Mouse (Mus musculus) midbrain, postnatal 0 days (tissue): Measurements from ENCODE around the gene Stim1. TPM values are rescaled to one million over a fixed set of nuclear protein-coding genes. Genes with fewer than 3 reads are reported as not detected.

ENCODE experiments used
- ATAC-seq: fragments of 200-750 bp; cut with Nextera tagmentation; 2 replicates; pipeline ENCODE4 v1.8.0; 2017; ENCODE audit warnings: moderate number of reproducible peaks, mild to moderate bottlenecking, moderate TSS enrichment, moderate library complexity; ENCODE audit not compliant: low FRiP score
- DNase-seq: peaks from one replicate; pipeline ENCODE4 v3.0.0-alpha.2; 2015; ENCODE audit warnings: low spot score
- H3K27ac ChIP-seq: fragments of 300-500 bp; sonication (generic); 2 replicates; pipeline ENCODE4 v1.5.1; 2014; ENCODE audit warnings: low read depth, mild to moderate bottlenecking, low read length, mixed read lengths
- H3K27me3 ChIP-seq: fragments of 300-500 bp; sonication (generic); 2 replicates; pipeline ENCODE4 v1.6.1; 2014; ENCODE audit warnings: low read length, control low read depth, mixed read lengths; ENCODE audit not compliant: insufficient read depth
- H3K36me3 ChIP-seq: fragments of 300-500 bp; sonication (generic); 2 replicates; pipeline ENCODE4 v1.6.1; 2014; ENCODE audit warnings: low read length, control low read depth, mixed read lengths; ENCODE audit not compliant: insufficient read depth
- H3K4me1 ChIP-seq: fragments of 300-500 bp; sonication (generic); 2 replicates; pipeline ENCODE4 v1.6.1; 2014; ENCODE audit warnings: mild to moderate bottlenecking, control low read depth, antibody characterized with exemption, low read length, mixed read lengths; ENCODE audit not compliant: insufficient read depth
- H3K4me2 ChIP-seq: fragments of 300-500 bp; sonication (generic); 2 replicates; pipeline ENCODE4 v1.6.1; 2014; ENCODE audit warnings: low read depth, mild to moderate bottlenecking, low read length, mixed read lengths; ENCODE audit not compliant: poor library complexity, severe bottlenecking
- H3K4me3 ChIP-seq: fragments of 300-500 bp; sonication (generic); 2 replicates; pipeline ENCODE4 v1.5.1; 2014; ENCODE audit warnings: low read depth, mild to moderate bottlenecking, low read length, moderate library complexity
- H3K9ac ChIP-seq: fragments of 300-500 bp; sonication (generic); replicated peaks from 2 replicates; pipeline ENCODE4 v1.6.1; 2014; ENCODE audit warnings: mild to moderate bottlenecking, low read length, moderate library complexity, mixed read lengths; ENCODE audit not compliant: poor library complexity, severe bottlenecking
- H3K9me3 ChIP-seq: fragments of 300-500 bp; sonication (generic); 2 replicates; pipeline ENCODE4 v1.6.1; 2016; ENCODE audit warnings: low read length, control low read depth
- CTCF ChIP-seq: IDR thresholded peaks from 2 replicates; pipeline ENCODE4 v1.5.1; 2016; ENCODE audit warnings: antibody characterized with exemption, mild to moderate bottlenecking
- WGBS: fragments of 180-500 bp; shearing (Covaris S2); extraction: QIAGEN DNeasy Blood & Tissue Kit; methylation state at CpG from one replicate; pipeline ENCODE4 v1.1.7; 2014; 5-methylcytosine and 5-hydroxymethylcytosine counted together
- polyA plus RNA-seq: library from polyadenylated mRNA; unstranded; fragments of >200 nt; fragmentation: Nextera tagmentation; extraction: Ambion mirVana; gene quantifications from 2 replicates; pipeline ENCODE4 v1.2.1, GENCODE M21; 2015
- total RNA-seq: library from RNA; depleted of rRNA; stranded (reverse); fragments of >200 nt; gene quantifications from 2 replicates; pipeline ENCODE4 v1.2.3, GENCODE M21; 2014

Gene Stim1
- total and polyA plus RNA-seq, 2 experiments from 2014 or later, result 17.1 to 30.7 TPM

GRCm38 (mm10) chr7:102313535-102313863 lies 45.9 kb downstream of the Stim1 start:
- no peak for ATAC-seq
- no peaks in the 10 kb centered on the region for H3K36me3 ChIP-seq
- 83% methylated on average over 2 of the region's 2 CpGs for WGBS

GRCm38 (mm10) chr7:102314107-102314506 lies 46.5 kb downstream of the Stim1 start:
- no peak for TF ChIP-seq CTCF
- no peak for ATAC-seq
- H3K9me3 ChIP-seq, result no peaks in the 10 kb centered on the region
- H3K4me1 ChIP-seq, result no peaks in the 10 kb centered on the region
- no peak overlapping the region for H3K9ac ChIP-seq
- no peaks in the 10 kb centered on the region for H3K27me3 ChIP-seq
- DNase-seq, result no peak
- WGBS, result 91% methylated on average over 1 of the region's 1 CpGs
- H3K4me3 ChIP-seq, result no peak overlapping the region
- no peak overlapping the region for H3K4me2 ChIP-seq
- no peaks in the 10 kb centered on the region for H3K36me3 ChIP-seq
- H3K27ac ChIP-seq, result no peak overlapping the region

More at GRCm38 (mm10) chr7:102313535-102313863, 45.9 kb downstream of the Stim1 start:
- Histone ChIP-seq H3K9me3 (no peaks in the 10 kb centered on the region), H3K9ac (no peak overlapping the region), H3K4me3 (no peak overlapping the region), H3K4me2 (no peak overlapping the region), H3K4me1 (no peaks in the 10 kb centered on the region), H3K27me3 (no peaks in the 10 kb centered on the region), H3K27ac (no peak overlapping the region)
- DNase-seq, result no peak
- no peak for TF ChIP-seq CTCF

DNA sequence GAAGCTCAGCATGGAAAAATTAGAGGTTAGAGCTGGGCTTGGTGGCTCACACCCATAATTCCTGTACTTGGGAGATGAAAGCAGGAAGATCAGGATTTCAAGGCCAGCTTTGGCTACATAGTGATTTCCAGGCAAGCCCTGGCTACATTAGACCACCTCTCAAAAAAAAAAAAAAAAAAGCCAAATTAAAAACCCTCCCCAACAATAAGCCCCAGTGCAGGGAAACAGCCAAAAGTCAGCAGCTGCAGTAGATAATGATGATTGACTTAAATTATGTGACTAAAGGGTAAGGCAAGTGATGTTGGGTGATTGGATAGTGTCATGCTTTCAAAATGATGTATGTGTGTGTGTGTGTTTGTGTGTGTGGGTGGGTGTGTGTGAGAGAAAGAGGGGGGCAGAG lies 47.3 kb downstream of the Stim1 start:
- ATAC-seq (no peak), DNase-seq (no peak)
- H3K9me3 ChIP-seq, result no peaks in the 10 kb centered on the region
- H3K36me3 ChIP-seq, result no peaks in the 10 kb centered on the region
- no peak overlapping the region for H3K27ac ChIP-seq
- H3K4me3 ChIP-seq, result no peak overlapping the region
- no peaks in the 10 kb centered on the region for H3K4me1 ChIP-seq
- no peaks in the 10 kb centered on the region for H3K27me3 ChIP-seq
- no peak for TF ChIP-seq CTCF
- no peak overlapping the region for H3K4me2 ChIP-seq
- H3K9ac ChIP-seq, result no peak overlapping the region

DNA sequence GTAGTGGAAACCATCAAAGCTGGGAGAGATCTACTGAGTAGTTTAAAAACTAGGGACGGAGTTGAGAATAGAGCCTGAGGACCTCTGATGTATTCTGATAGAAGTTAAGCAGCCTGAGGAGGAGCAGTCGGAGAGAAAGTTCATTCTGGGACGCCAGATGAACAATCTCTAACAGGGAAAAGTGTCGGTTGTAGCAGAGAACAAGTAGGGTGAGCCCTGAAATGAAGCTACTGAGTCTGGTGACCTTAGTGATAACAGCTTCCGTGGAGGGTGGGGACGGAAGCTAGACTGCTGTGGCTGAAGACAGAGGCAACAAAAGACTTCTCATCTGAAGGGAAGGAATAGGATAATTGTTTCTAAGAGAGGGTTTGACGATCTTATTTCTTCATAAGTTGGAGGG lies 47.8 kb downstream of the Stim1 start:
- H3K36me3 ChIP-seq, result no peaks in the 10 kb centered on the region
- no peaks in the 10 kb centered on the region for H3K9me3 ChIP-seq
- no peak overlapping the region for H3K4me3 ChIP-seq
- H3K27ac ChIP-seq, result no peak overlapping the region
- no peak for DNase-seq
- no peaks in the 10 kb centered on the region for H3K4me1 ChIP-seq
- WGBS, result 71% methylated on average over 7 of the region's 7 CpGs
- H3K27me3 ChIP-seq, result no peaks in the 10 kb centered on the region
- no peak overlapping the region for H3K9ac ChIP-seq
- no peak for ATAC-seq
- H3K4me2 ChIP-seq, result no peak overlapping the region
- no peak for TF ChIP-seq CTCF

DNA sequence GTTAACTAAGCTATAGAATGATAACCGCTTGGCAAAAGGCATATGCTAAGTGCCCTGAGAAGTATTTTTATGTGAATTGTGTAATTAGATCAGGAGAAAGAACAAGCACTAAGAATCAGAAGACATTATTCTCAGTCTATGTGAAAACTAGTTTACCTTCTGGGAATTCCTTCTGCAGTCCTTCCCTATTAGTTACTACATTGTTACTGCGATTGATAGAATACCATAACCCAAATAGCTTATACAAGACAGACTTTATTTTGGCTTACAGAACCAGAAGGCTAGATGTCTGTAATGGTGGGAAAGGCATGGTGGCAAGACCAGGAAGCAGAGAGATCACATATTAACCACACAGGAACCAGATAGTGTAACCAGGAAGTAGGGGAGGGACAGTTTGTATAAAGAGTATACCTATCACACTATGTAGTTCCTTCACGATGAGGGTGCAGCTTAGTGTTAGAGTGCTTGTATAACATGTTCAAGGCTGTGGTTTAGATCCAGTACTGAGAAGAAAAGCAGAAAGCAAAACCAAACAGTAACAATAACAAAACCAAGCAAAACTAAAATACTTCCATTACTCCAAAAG lies 50.1 kb downstream of the Stim1 start:
- WGBS, result 91% methylated on average over 3 of the region's 3 CpGs
- DNase-seq (no peak), ATAC-seq (no peak)
- Histone ChIP-seq H3K9ac (no peak overlapping the region), H3K4me1 (no peaks in the 10 kb centered on the region), H3K4me2 (no peak overlapping the region), H3K27ac (no peak overlapping the region), H3K4me3 (no peak overlapping the region), H3K9me3 (no peaks in the 10 kb centered on the region), H3K27me3 (no peaks in the 10 kb centered on the region), H3K36me3 (no peaks in the 10 kb centered on the region)
- TF ChIP-seq CTCF, result no peak

DNA sequence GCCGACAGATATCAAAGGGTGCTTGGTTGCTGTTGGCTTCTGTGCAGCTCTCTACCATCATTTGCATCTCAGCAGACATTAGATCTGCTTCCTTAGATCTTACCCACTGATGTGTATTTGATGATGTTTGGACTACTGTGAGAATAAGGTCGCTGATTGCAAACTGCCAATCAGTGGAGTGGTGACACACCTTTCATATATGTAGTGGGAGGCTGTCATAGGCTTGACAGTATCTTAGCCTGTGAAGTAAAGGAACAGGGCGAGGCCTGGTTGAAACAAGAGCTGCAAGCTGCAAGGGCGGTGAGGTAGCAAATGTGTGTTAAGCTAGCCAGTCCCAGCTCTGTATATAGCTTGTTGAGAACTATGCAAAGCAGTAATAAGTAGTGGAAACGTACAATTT lies 54.5 kb downstream of the Stim1 start:
- no peak overlapping the region for H3K4me3 ChIP-seq
- WGBS, result 83% methylated on average over 5 of the region's 5 CpGs
- H3K9me3 ChIP-seq, result no peaks in the 10 kb centered on the region
- no peak for TF ChIP-seq CTCF
- H3K4me1 ChIP-seq, result no peaks in the 10 kb centered on the region
- H3K9ac ChIP-seq, result no peak overlapping the region
- no peaks in the 10 kb centered on the region for H3K27me3 ChIP-seq
- DNase-seq (no peak), ATAC-seq (no peak)
- H3K36me3 ChIP-seq, result no peaks in the 10 kb centered on the region
- no peak overlapping the region for H3K4me2 ChIP-seq
- no peak overlapping the region for H3K27ac ChIP-seq
